Mouse (Mus musculus): ENCODE results near the gene Metrnl.
"Not testable (repeated sequence)": the region's sequence is repeated elsewhere in the genome, so short reads cannot be mapped to it uniquely, and the experiment has no call there.

The Metrnl gene

GRCm38 (mm10) chr11:121701244-121701643 lies at the start of gene Metrnl:
Gene Metrnl (plus strand): TSS chr11:121701544.
- DNase-seq: no peak

DNA sequence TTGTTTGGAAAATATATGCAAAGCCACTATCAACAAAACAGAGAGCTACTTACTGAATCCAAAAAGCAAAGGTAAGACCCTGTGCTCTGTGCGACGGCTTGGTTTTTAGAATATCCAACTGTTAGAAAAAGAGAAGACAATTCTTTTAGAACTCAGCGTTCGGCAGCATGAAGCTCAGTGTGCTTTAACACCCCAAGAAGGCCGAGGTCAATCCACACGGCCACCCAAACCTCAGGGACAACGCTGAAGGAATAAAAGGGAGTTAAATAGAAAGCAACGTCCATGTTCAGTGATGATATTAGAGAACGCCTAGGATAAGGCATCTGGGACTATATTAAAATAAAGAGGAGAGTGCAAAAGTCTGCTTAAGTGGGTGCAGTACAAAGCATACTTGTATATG lies 49.8 kb upstream of the Metrnl start:
- DNase-seq: no peak

DNA sequence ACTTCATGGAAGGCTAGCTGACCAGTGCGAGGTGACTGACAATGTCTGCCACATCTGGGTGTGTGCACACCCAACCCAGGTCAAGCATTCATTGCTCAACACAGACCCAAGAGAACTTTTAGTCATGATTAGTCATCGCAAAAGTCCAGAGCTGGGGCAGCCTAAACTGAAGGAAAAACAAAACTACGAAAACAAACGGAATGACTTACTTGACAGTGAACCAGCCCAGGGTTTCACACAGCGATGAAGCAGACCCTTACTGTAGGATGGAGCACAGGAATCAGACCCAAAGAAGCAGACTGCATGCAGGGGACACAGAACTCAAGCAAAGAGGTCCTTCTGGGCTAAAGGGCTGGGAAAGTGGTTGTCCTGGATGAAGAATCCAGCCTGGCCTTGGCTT lies 49.4 kb upstream of the Metrnl start:
- no peak for DNase-seq

DNA sequence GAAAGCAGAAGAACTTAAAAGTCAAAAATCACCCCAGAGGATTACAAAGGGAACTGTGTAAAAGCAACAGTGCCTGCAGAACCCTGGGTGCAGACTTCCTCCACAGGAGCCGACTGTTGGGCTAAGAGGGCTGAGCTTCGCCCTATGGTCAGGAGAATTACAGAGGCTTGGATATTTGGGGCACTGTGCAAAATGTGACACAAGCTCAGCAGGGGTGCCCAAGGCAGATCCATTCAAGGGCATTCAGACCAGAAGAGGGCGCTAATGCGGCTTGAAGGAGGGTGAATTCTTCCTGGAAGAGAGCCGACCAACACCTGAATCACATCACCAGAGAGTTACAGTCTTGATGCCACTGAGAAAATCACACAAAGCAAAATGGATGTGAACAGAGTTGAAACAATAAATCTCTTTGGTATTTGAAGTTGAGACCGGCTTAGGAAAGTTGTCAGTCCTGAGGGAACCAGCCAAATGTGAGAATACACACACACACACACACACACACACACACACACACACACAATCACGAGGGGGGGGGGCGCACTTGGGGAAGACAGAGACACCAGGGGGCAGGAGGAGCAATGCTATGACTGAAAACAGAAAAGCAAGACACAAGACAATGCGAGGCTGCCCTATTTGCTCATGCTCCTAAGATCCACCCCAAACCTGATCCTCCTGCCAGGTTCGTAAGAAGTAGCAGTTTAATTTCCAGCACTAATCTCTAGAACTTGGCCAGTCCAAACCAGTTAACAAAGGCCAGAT lies 48.6 kb upstream of the Metrnl start:
- DNase-seq: peak; percentile 63

- DNase-seq: no peak
These were observed 47.7 kb upstream of the Metrnl start for GRCm38 (mm10) chr11:121653631-121654030.

DNA sequence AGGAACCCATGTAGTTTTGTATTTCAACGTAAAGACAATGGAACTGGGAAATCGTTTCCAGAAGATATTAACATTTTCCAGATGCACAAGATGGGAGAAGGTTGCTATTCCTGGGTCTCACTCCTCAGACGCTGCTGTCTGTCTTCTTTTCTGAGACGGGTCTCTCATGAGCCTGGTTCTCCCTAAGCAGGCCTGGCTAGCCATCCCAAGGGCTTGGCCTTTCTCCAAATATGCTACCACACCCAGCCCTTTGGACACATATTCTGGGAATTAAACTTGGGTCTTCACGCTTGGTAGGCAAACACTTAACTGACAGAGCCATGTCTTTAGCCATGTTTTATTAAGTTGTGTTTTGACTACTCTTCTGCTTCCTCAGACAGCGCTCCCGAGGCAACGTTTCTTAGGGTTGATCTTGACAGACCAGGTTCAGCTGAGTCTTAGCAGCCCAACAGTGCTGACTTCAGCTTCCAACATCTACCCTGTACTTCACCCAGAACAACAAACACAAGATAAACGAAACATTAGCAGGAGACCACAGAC lies 46.9 kb upstream of the Metrnl start:
- DNase-seq: no peak

DNA sequence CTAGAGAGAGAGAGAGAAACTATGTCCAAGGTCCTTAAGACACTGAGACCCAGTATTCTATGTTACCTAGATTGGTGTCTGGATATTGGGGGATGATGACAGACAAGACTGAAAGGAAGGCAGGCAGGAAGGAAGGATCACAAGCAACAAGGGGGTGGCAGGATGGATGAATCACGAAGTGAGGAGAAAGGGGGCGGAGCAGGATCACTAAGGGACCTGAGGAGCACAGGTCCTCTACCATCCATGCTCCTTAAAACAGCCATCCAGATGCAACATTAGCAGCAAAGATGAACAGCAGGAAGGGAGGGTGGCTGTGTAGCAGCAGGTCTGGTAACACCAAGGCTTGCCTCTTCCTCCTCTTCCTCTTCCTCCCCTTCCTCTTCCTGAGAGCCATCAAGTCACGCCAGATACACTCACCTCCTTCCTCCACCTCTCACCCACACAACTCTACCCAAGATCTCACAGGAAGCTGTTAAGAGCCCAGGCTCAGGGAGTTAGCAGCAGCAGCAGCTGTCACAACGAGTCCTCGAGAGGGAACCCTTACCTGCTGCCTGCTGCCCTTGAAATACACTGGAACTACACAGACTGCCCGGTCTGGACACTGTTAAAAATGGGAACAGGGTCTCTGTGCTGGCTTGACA lies 46.1 kb upstream of the Metrnl start:
- no peak for DNase-seq

GRCm38 (mm10) chr11:121655807-121656511 lies 45.4 kb upstream of the Metrnl start:
- DNase-seq: no peak

GRCm38 (mm10) chr11:121658151-121658550 lies 43.2 kb upstream of the Metrnl start:
- no peak for DNase-seq

- DNase-seq: not testable (repeated sequence)
These were observed 40.7 kb upstream of the Metrnl start for GRCm38 (mm10) chr11:121660604-121661003.

DNA sequence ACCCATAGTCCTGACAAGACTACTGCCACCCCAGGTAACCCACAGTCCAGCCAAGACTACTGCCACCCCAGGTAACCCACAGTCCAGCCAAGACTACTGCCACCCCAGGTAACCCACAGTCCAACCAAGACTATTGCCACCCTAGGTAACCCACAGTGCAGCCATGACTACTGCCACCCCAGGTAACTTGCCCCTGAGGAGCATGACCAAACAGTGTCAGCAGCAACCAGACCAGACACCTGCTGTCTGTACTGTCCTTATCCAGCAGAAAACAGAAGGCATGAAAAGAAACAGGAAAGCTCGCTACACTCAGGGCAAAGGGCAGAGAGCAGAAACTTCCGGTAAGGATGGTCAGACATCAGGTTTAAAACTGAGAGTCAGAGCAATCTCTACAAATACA lies 40.2 kb upstream of the Metrnl start:
- no peak for DNase-seq

GRCm38 (mm10) chr11:121667541-121667940 lies 33.8 kb upstream of the Metrnl start:
- no peak for DNase-seq

DNA sequence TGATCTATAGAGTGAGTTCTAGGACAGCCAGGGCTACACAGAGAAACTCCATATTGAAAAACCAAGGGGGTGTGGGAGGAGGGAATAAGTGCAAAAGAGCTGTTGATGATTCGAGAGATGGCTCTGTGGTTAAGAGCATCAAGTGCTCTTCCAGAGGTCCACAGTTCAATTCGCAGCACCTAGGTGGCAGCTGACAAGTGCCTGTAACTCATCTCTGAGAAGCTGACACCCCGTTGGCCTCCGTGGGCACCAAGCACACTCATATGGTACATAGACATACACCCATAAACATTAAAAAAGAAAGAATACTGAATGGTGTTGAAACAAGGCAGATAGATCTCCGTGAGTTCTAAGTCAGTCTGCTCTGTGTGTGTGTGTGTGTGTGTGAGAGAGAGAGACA lies 32.6 kb upstream of the Metrnl start:
- no peak for DNase-seq

- DNase-seq: no peak
These were observed 30.4 kb upstream of the Metrnl start for GRCm38 (mm10) chr11:121670926-121671325.

DNA sequence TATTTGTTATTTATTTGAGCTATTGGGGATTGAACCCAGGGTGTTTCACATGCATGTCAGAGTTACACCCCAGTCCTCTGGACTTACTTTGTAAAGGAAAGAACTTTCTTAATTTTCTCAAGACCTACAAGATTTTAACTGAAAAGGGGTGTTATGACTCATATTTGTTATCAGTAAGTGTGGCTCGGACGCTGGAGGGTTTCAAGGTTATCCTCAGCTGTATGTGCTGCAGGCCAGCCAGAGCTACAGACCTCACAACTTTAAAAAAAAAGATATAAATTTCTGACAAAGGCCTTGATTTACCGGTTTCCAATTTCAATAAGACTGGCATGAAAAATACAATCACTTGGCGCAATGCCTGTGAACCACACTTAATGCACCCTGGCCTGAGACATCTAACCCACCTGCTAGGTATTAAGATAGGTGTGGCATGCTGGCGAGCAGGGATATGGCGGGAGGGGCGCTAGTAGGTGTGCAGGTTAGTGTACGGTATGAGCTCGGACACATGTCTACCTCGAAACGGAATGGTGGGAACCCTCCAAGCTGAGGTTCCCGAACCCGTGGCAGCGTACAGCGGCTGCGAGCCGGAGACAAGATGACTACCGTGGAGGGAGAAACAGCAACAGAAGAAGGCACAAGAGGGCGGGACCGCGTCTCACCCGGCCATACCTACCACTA lies 28.9 kb upstream of the Metrnl start:
- DNase-seq: no peak

DNA sequence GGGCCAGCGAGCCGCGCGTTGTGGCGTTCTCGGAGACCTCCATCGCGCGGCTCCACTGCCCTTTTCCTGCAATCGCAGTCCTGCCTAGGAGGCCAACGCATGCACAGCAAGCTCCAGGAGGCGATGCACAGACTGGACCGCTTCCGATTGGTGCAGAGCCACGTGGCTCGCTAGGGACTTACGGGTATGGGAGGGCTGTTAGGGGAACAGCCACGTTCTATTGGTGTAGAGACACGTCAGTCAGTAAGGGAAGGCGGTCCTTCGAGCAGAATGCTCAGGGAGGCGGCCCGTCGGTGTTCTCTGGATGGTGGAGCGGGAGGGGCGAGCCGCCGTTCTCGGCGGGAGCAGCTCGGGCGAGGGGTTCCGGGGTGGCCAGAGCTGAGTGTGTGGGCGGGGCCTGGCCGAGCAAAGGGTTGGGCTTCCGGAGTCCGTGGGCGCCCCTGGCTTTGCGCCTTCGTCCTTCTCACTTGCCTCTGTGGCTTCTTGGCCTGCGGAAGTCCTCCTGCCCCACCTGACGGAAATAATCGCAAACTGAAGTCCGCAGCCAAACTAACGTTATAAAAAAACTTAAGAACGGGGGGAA lies 28.3 kb upstream of the Metrnl start, which contains the start of gene B3gntl1:
Gene B3gntl1 (minus strand): TSS at position 164 of the 583 bp plus-strand sequence.
- DNase-seq: peak; percentile 96

- no peak for DNase-seq
These were observed 27.7 kb upstream of the Metrnl start for GRCm38 (mm10) chr11:121673629-121674028.

DNA sequence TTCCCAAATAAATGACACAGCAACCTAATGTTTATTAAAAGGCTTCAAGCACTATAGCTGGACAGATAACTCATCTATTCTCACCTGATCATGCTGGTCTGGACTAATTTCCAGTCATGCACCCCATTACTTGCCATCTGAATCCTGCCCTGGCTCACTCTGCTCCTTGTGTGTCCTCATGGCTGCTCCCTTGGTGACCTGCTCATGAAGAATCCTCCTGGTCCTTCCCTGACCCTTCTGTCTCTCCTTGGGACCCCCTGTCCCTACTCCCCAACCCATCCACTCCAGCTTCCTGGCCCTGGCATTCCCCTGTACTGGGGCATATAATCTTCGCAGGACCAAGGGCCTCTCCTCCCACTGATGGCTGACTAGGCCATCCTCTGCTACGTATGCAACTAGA lies 24.5 kb upstream of the Metrnl start:
- DNase-seq: no peak

DNA sequence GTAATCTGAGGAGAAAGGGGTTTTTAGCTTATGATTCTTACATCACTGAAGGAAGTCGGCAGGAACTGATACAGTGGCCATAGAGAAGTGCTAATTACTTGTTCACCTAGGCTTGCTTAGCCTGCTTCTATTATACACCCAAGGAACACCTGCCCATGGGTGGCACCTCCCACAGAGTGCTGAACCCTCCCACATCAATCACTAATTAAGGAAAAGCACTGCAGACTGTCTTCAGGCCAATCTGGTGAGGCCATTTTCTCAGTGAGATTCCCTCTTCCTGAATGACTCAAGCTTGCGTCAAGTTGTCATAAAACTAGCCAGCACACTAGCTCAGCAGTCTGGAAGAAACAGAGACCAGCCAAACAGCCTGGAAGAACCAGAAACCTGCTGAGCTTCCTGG lies 21.8 kb upstream of the Metrnl start:
- DNase-seq: no peak

GRCm38 (mm10) chr11:121680750-121681149 lies 20.6 kb upstream of the Metrnl start:
- no peak for DNase-seq

GRCm38 (mm10) chr11:121683243-121683642 lies 18.1 kb upstream of the Metrnl start:
- DNase-seq: no peak

- no peak for DNase-seq
These were observed 15.8 kb upstream of the Metrnl start for GRCm38 (mm10) chr11:121685491-121686001.

Data from liver (tissue).